Mouse (Mus musculus) limb, embryonic 14.5 days (tissue): ENCODE data around the gene Pax8. TPM values are rescaled to one million over a fixed set of nuclear protein-coding genes. Genes with fewer than 3 reads are reported as not detected.

Experiments used
- ATAC-seq: fragments of 200-750 bp; cut with Nextera tagmentation; 2 replicates; pipeline ENCODE4 v1.8.0; 2017; ENCODE audit warnings: low read depth, moderate number of reproducible peaks, moderate TSS enrichment; ENCODE audit not compliant: low FRiP score
- DNase-seq: peaks from one replicate; pipeline ENCODE4 v3.0.0-alpha.2; 2015; ENCODE audit warnings: low spot score
- H3K27ac ChIP-seq: fragments of 300-500 bp; sonication (generic); replicated peaks from 2 replicates; pipeline ENCODE4 v1.5.1; 2014; ENCODE audit warnings: low read depth, mild to moderate bottlenecking, low read length, moderate library complexity, mixed read lengths
- H3K27me3 ChIP-seq: fragments of 300-500 bp; sonication (generic); 2 replicates; pipeline ENCODE4 v1.6.1; 2014; ENCODE audit warnings: low read length, mixed read lengths; ENCODE audit not compliant: control insufficient read depth, insufficient read depth
- H3K36me3 ChIP-seq: fragments of 300-500 bp; sonication (generic); 2 replicates; pipeline ENCODE4 v1.6.1; 2014; ENCODE audit warnings: mild to moderate bottlenecking, low read length, moderate library complexity, mixed read lengths; ENCODE audit not compliant: control insufficient read depth, insufficient read depth
- H3K4me1 ChIP-seq: fragments of 300-500 bp; sonication (generic); 2 replicates; pipeline ENCODE4 v1.6.1; 2014; ENCODE audit warnings: antibody characterized with exemption, low read length, mixed read lengths; ENCODE audit not compliant: control insufficient read depth, insufficient read depth
- H3K4me2 ChIP-seq: fragments of 300-500 bp; sonication (generic); replicated peaks from 2 replicates; pipeline ENCODE4 v1.6.1; 2014; ENCODE audit warnings: low read depth, mild to moderate bottlenecking, low read length, moderate library complexity; ENCODE audit not compliant: severe bottlenecking
- H3K4me3 ChIP-seq: fragments of 300-500 bp; sonication (generic); replicated peaks from 2 replicates; pipeline ENCODE4 v1.5.1; 2014; ENCODE audit warnings: low read length
- H3K9ac ChIP-seq: fragments of 300-500 bp; sonication (generic); 2 replicates; pipeline ENCODE4 v1.6.1; 2014; ENCODE audit warnings: mild to moderate bottlenecking, low read depth, low read length, moderate library complexity; ENCODE audit not compliant: severe bottlenecking
- H3K9me3 ChIP-seq: fragments of 300-500 bp; sonication (generic); 2 replicates; pipeline ENCODE4 v1.6.1; 2016; ENCODE audit warnings: low read length; ENCODE audit not compliant: control insufficient read depth
- POLR2A ChIP-seq: fragments of 200-500 bp; IDR thresholded peaks from 2 replicates; pipeline ENCODE4 v1.8.0; 2012; ENCODE audit warnings: inconsistent platforms, mild to moderate bottlenecking, moderate library complexity, borderline replicate concordance; ENCODE audit not compliant: insufficient read depth, insufficient read length; ENCODE audit errors: extremely low read depth
- WGBS: fragments of 180-500 bp; shearing (Covaris S2); extraction: QIAGEN DNeasy Blood & Tissue Kit; methylation state at CpG from one replicate; pipeline ENCODE4 v1.1.7; 2014; 5-methylcytosine and 5-hydroxymethylcytosine counted together
- polyA plus RNA-seq, 2 experiments: library from polyadenylated mRNA; depleted of rRNA in 1 of 2; stranded (reverse) in 1 of 2; unstranded in 1 of 2; fragments of >200 nt; fragmentation: Nextera tagmentation in 1 of 2; extraction: Ambion mirVana in 1 of 2; gene quantifications; 2 replicates each; pipeline versions ENCODE4 v1.2.1 to v1.2.3; 2012 to 2014

The Pax8 gene
- polyA plus RNA-seq, 2 experiments, result not detected

GRCm38 (mm10) chr2:24427866-24428675 lies 47.3 kb downstream of the Pax8 start:
- Histone ChIP-seq H3K27me3 (no peaks in the 10 kb centered on the region), H3K9me3 (no peaks in the 10 kb centered on the region), H3K4me3 (no peak overlapping the region), H3K4me2 (no peak overlapping the region), H3K36me3 (no peaks in the 10 kb centered on the region), H3K4me1 (no peaks in the 10 kb centered on the region), H3K9ac (no peak overlapping the region), H3K27ac (no peak overlapping the region)
- ATAC-seq, result no peak
- TF ChIP-seq POLR2A, result no peak
- WGBS, result 60% methylated on average over 12 of the region's 12 CpGs
- DNase-seq, result no peak

- H3K9me3 ChIP-seq, result no peaks in the 10 kb centered on the region
- no peak for TF ChIP-seq POLR2A
- ATAC-seq (no peak), DNase-seq (no peak)
- no peaks in the 10 kb centered on the region for H3K36me3 ChIP-seq
- H3K27ac ChIP-seq, result no peak overlapping the region
- H3K9ac ChIP-seq, result no peak overlapping the region
- H3K4me2 ChIP-seq, result no peak overlapping the region
- WGBS, result 84% methylated on average over 2 of the region's 2 CpGs
- H3K27me3 ChIP-seq, result no peaks in the 10 kb centered on the region
- H3K4me3 ChIP-seq, result no peak overlapping the region
- H3K4me1 ChIP-seq, result no peaks in the 10 kb centered on the region
These were observed 49.8 kb downstream of the Pax8 start for GRCm38 (mm10) chr2:24425630-24426029.

- no peaks in the 10 kb centered on the region for H3K36me3 ChIP-seq
These were observed 52.6 kb downstream of the Pax8 start for GRCm38 (mm10) chr2:24422815-24423214.

GRCm38 (mm10) chr2:24421211-24421863 lies 54.1 kb downstream of the Pax8 start:
- no peak for DNase-seq
- Histone ChIP-seq H3K9me3 (no peaks in the 10 kb centered on the region), H3K4me3 (no peak overlapping the region), H3K27me3 (no peaks in the 10 kb centered on the region), H3K4me1 (peaks cover 6% of the 10 kb centered on the region; the same call in 1 of the 2 replicates), H3K9ac (no peak overlapping the region), H3K27ac (no peak overlapping the region), H3K36me3 (no peaks in the 10 kb centered on the region), H3K4me2 (no peak overlapping the region)
- TF ChIP-seq POLR2A, result no peak
- no peak for ATAC-seq
- WGBS, result 88% methylated on average over 6 of the region's 6 CpGs

More at GRCm38 (mm10) chr2:24422815-24423214, 52.6 kb downstream of the Pax8 start:
- Histone ChIP-seq H3K4me3 (no peak overlapping the region), H3K9ac (no peak overlapping the region), H3K27me3 (no peaks in the 10 kb centered on the region), H3K4me2 (no peak overlapping the region), H3K4me1 (no peaks in the 10 kb centered on the region), H3K27ac (no peak overlapping the region), H3K9me3 (no peaks in the 10 kb centered on the region)
- no peak for DNase-seq
- ATAC-seq, result no peak
- 57% methylated on average over 3 of the region's 3 CpGs for WGBS
- no peak for TF ChIP-seq POLR2A

- Histone ChIP-seq H3K9me3 (no peaks in the 10 kb centered on the region), H3K36me3 (no peaks in the 10 kb centered on the region), H3K9ac (no peak overlapping the region), H3K4me2 (no peak overlapping the region), H3K4me3 (no peak overlapping the region), H3K27me3 (no peaks in the 10 kb centered on the region), H3K27ac (no peak overlapping the region), H3K4me1 (peaks cover 7% of the 10 kb centered on the region; the same call in 1 of the 2 replicates)
- TF ChIP-seq POLR2A, result no peak
- DNase-seq, result no peak
- no peak for ATAC-seq
- WGBS, result 84% methylated on average over 4 of the region's 4 CpGs
These were observed 57.8 kb downstream of the Pax8 start for GRCm38 (mm10) chr2:24417564-24417963.
